Mouse (Mus musculus): Measurements from ENCODE around the gene Gm5741. TPM values are rescaled to one million over a fixed set of nuclear protein-coding genes. Genes with fewer than 3 reads are reported as not detected.
A peak's percentile ranks its signal among the peaks of the same experiment; 100 is the strongest.

Gene Gm5741
- polyA plus RNA-seq, 1 experiment from 2014 or later = 1.5 TPM

- peaks cover 24% of the 10 kb centered on the region for H3K4me1 ChIP-seq (replicated peaks)
- no peaks in the 10 kb centered on the region for H3K27me3 ChIP-seq
- WGBS = 0% methylated on average over 68 of the region's 68 CpGs
- peak within 1 kb of the TSS; percentile 59 for H3K4me2 ChIP-seq
- peak within 1 kb of the TSS; percentile 82 for H3K4me3 ChIP-seq
- H3K27ac ChIP-seq (replicated peaks) = peak within 1 kb of the TSS; percentile 93
- H3K9ac ChIP-seq = peak within 1 kb of the TSS; percentile 83
- no peaks in the 10 kb centered on the region for H3K9me3 ChIP-seq
- ATAC-seq (ENCODE audit: low read depth) = peak; percentile 90
- H3K36me3 ChIP-seq = peaks cover 54% of the 10 kb centered on the region
Observed at GRCm38 (mm10) chr8:85071514-85072281, 3.9 kb upstream of the Gm5741 start, which contains the start of gene Dhps. Gene Dhps (plus strand): TSS chr8:85071757.

DNA sequence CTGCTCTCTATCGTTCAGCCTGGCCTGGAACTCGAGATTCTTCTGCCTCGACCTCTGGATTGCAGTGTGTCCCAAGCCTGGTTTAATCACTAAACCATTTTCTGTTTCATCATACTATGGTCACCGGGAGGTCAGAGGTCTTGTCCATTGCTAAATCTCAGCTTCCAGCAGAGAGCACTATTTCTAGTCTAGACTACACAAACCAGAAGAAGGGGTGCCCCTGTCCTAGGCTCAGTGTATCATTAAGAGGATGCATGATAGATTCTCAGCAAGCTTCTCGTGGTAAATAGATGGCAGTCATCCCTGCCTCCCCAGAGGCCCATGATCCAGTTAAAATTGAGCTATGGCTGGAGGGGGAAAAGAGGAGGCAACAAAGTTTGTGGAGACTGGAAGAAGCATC, 3.3 kb upstream of the Gm5741 start:
- peak overlapping the region; percentile 50; the same call in 1 of the 2 replicates for H3K9ac ChIP-seq
- ATAC-seq (ENCODE audit: low read depth) = no peak
- WGBS = 83% methylated on average over 5 of the region's 5 CpGs
- H3K4me1 ChIP-seq (replicated peaks) = peaks cover 24% of the 10 kb centered on the region
- peak overlapping the region; percentile 93 for H3K27ac ChIP-seq (replicated peaks)
- peaks cover 54% of the 10 kb centered on the region for H3K36me3 ChIP-seq
- H3K27me3 ChIP-seq = no peaks in the 10 kb centered on the region
- H3K9me3 ChIP-seq = no peaks in the 10 kb centered on the region
- H3K4me2 ChIP-seq = peak overlapping the region; percentile 59
- H3K4me3 ChIP-seq = peak overlapping the region; percentile 82

DNA sequence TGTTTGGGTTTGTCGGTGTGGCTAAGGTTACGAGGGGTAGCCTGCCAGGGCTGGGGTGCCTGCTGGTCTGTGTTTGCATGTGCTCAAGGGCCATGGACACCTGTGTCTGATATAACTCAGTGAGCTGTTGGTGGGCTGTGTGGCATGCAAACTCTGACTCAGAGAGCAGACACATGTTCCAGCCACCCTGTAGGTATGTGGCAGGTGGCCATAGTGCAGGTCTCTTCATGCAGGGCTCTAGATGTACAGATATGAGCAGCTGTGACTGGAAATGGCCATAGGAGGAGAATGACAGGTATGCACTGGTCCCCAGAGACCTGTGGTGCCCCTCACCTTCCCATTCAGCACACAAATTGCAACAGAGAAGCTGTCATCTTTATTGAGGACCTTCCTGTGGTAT, 627 bp downstream of the Gm5741 start:
- Histone ChIP-seq H3K4me2 (no peak overlapping the region), H3K27me3 (no peaks in the 10 kb centered on the region), H3K9ac (no peak overlapping the region), H3K4me3 (no peak overlapping the region), H3K27ac (replicated peaks) (no peak overlapping the region), H3K4me1 (replicated peaks) (peaks cover 13% of the 10 kb centered on the region), H3K9me3 (no peaks in the 10 kb centered on the region), H3K36me3 (peaks cover 57% of the 10 kb centered on the region)
- no peak for ATAC-seq (ENCODE audit: low read depth)
- WGBS = 93% methylated on average over 2 of the region's 2 CpGs

GRCm38 (mm10) chr8:85065213-85065612, 2.6 kb downstream of the Gm5741 start:
- no peak overlapping the region for H3K27ac ChIP-seq (replicated peaks)
- WGBS = 49% methylated on average over 2 of the region's 2 CpGs
- ATAC-seq (ENCODE audit: low read depth) = no peak
- no peak overlapping the region for H3K9ac ChIP-seq
- H3K36me3 ChIP-seq = peaks cover 57% of the 10 kb centered on the region
- H3K4me3 ChIP-seq = no peak overlapping the region
- no peak overlapping the region for H3K4me2 ChIP-seq
- peaks cover 22% of the 10 kb centered on the region for H3K4me1 ChIP-seq (replicated peaks)
- no peaks in the 10 kb centered on the region for H3K27me3 ChIP-seq
- H3K9me3 ChIP-seq = no peaks in the 10 kb centered on the region

- peaks cover 47% of the 10 kb centered on the region for H3K36me3 ChIP-seq
- 95% methylated on average over 4 of the region's 4 CpGs for whole genome bisulfite sequencing
Observed at GRCm38 (mm10) chr8:85062603-85063002, 5.2 kb downstream of the Gm5741 start.

DNA sequence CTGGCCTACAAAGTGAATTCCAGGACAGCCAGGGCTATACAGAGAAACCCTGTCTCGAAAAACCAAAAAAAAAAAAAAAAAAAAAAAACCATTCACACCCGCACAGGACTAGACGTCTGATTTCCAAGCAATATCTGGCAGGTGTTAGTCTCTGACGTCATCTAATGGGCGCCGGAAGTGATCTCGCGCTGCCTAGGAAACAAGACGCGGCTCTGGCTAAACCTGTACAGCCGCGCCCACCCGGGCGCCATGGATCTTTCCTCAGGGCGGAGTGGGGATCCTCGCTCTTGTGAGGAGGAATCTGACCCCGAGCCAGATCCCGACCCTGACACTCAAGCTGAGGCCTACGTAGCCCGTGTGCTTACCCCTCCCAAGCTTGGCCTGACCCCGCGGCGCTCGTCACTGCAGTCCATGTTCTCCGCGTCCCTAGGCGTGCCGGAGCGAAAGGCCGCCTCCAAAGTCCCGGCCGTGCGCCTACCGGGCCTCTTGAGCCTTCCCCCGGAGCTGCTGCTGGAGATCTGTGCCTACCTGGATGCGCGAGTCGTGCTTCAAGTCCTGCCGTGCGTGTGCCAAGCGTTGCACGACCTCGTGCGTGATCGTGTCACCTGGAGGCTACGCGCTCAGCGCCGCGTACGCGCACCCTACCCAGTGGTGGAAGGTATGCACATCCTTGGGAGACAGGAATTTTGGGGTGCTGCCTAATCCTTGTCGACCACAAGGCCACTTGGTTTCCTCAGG, 7.7 kb downstream of the Gm5741 start, which contains the start of gene Fbxw9:
Fbxw9 (plus strand) TSS at position 177 of the 738 bp plus-strand sequence.
- peak within 1 kb of the TSS; percentile 81 for H3K9ac ChIP-seq
- peaks cover 22% of the 10 kb centered on the region for H3K4me1 ChIP-seq (replicated peaks)
- H3K4me3 ChIP-seq = peak within 1 kb of the TSS; percentile 96
- peaks cover 45% of the 10 kb centered on the region for H3K36me3 ChIP-seq
- peak; percentile 93 for ATAC-seq (ENCODE audit: low read depth)
- H3K27ac ChIP-seq (replicated peaks) = peak within 1 kb of the TSS; percentile 64
- H3K4me2 ChIP-seq = peak within 1 kb of the TSS; percentile 98
- H3K27me3 ChIP-seq = no peaks in the 10 kb centered on the region
- no peaks in the 10 kb centered on the region for H3K9me3 ChIP-seq
- 1% methylated on average over 52 of the region's 53 CpGs for WGBS

More at GRCm38 (mm10) chr8:85062603-85063002, 5.2 kb downstream of the Gm5741 start:
- H3K27ac ChIP-seq (replicated peaks) = no peak overlapping the region
- no peaks in the 10 kb centered on the region for H3K27me3 ChIP-seq
- H3K9ac ChIP-seq = no peak overlapping the region
- no peak overlapping the region for H3K4me3 ChIP-seq
- no peaks in the 10 kb centered on the region for H3K9me3 ChIP-seq
- no peak overlapping the region for H3K4me2 ChIP-seq
- peaks cover 22% of the 10 kb centered on the region for H3K4me1 ChIP-seq (replicated peaks)
- ATAC-seq (ENCODE audit: low read depth) = no peak

DNA sequence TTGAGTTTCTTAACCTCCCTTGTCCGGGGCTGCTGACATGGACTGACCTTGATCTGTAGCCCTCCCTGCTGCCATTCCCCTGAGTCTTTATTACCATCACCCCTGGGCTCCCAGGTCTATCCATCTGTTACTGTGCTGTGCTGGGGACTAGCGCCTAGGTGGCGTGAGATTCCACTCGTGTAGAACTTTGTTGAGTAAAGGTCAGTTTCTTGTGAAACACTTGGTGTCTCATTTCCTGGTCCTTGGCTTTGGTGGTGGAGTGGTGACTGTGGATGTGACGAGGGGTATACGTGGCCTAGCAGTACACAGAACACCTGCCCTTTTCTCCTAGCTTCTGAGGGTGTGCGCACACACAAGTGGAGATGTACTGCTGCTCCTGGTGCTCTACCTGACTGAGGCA, 10.4 kb downstream of the Gm5741 start:
- Histone ChIP-seq H3K4me1 (replicated peaks) (peaks cover 21% of the 10 kb centered on the region), H3K9me3 (no peaks in the 10 kb centered on the region), H3K27me3 (no peaks in the 10 kb centered on the region), H3K27ac (replicated peaks) (no peak overlapping the region), H3K4me2 (no peak overlapping the region), H3K4me3 (no peak overlapping the region), H3K36me3 (peaks cover 51% of the 10 kb centered on the region), H3K9ac (no peak overlapping the region)
- ATAC-seq (ENCODE audit: low read depth) = no peak
- WGBS = 83% methylated on average over 7 of the region's 7 CpGs

- 89% methylated on average over 6 of the region's 6 CpGs for WGBS
- no peak overlapping the region for H3K9ac ChIP-seq
- no peak for ATAC-seq (ENCODE audit: low read depth)
- no peaks in the 10 kb centered on the region for H3K9me3 ChIP-seq
- no peak overlapping the region for H3K4me2 ChIP-seq
- H3K4me3 ChIP-seq = no peak overlapping the region
- H3K27me3 ChIP-seq = no peaks in the 10 kb centered on the region
- H3K4me1 ChIP-seq (replicated peaks) = peaks cover 8% of the 10 kb centered on the region
- no peak overlapping the region for H3K27ac ChIP-seq (replicated peaks)
- H3K36me3 ChIP-seq = peaks cover 79% of the 10 kb centered on the region
Observed at GRCm38 (mm10) chr8:85043619-85044018, 24.2 kb downstream of the Gm5741 start.

- Histone ChIP-seq H3K36me3 (peaks cover 24% of the 10 kb centered on the region), H3K4me1 (replicated peaks) (peaks cover 29% of the 10 kb centered on the region), H3K4me3 (peak overlapping the region; percentile 76), H3K4me2 (peak overlapping the region; percentile 99), H3K27me3 (no peaks in the 10 kb centered on the region), H3K9ac (peak overlapping the region; percentile 93), H3K9me3 (no peaks in the 10 kb centered on the region), H3K27ac (replicated peaks) (peak overlapping the region; percentile 99)
- under 1% methylated on average over 56 of the region's 57 CpGs for WGBS
- ATAC-seq (ENCODE audit: low read depth) = peak; percentile 6; the same call in 1 of the 2 replicates
Observed at GRCm38 (mm10) chr8:85037681-85038531, 29.9 kb downstream of the Gm5741 start.

- Histone ChIP-seq H3K4me3 (peak overlapping the region; percentile 76), H3K4me2 (peak overlapping the region; percentile 99), H3K9me3 (no peaks in the 10 kb centered on the region), H3K9ac (peak overlapping the region; percentile 93), H3K27ac (replicated peaks) (peak overlapping the region; percentile 99), H3K36me3 (peaks cover 28% of the 10 kb centered on the region), H3K4me1 (replicated peaks) (peaks cover 29% of the 10 kb centered on the region), H3K27me3 (no peaks in the 10 kb centered on the region)
- 0% methylated on average over 14 of the region's 14 CpGs for WGBS
- peak; percentile 71 for ATAC-seq (ENCODE audit: low read depth)
Observed at GRCm38 (mm10) chr8:85037366-85037680, 30.5 kb downstream of the Gm5741 start.

GRCm38 (mm10) chr8:85036718-85037365, 30.9 kb downstream of the Gm5741 start, which contains the start of gene Tnpo2:
Gene Tnpo2 (plus strand): TSS chr8:85036915.
- Histone ChIP-seq H3K27me3 (no peaks in the 10 kb centered on the region), H3K36me3 (peaks cover 28% of the 10 kb centered on the region), H3K4me1 (replicated peaks) (peaks cover 29% of the 10 kb centered on the region), H3K9me3 (no peaks in the 10 kb centered on the region), H3K4me3 (peak within 1 kb of the TSS; percentile 76), H3K4me2 (peak within 1 kb of the TSS; percentile 99), H3K9ac (peak within 1 kb of the TSS; percentile 93), H3K27ac (replicated peaks) (peak within 1 kb of the TSS; percentile 99)
- peak; percentile 93 for ATAC-seq (ENCODE audit: low read depth)
- 1% methylated on average over 59 of the region's 59 CpGs for WGBS

Data from neural tube, embryonic 13.5 days (tissue).